In genomic region chr10:80292251-80293146, GRCm38 (mm10) we compare ENCODE assay signal across 8 mouse cellular contexts. TPM values are rescaled to one million over a fixed set of nuclear protein-coding genes. Genes with fewer than 3 reads are reported as not detected.
DNase-seq lines count a peak whose midpoint lies in the region; ATAC-seq lines count a peak whose summit lies in the region.

Rps15 (plus strand) TSS chr10:80292453.

- peak; percentile 95 for DNase-seq in adipocyte (ENCODE audit: low spot score)
- peak; percentile 98 for DNase-seq in embryo, embryonic 10 days (ENCODE audit: low spot score)
- peak; percentile 95 for DNase-seq in gastrocnemius, postnatal 10 days
- DNase-seq in induced T-regulatory cell, adult 2 months (ENCODE audit: low read depth), result peak; percentile 98
- peak; percentile 70 to 93 for DNase-seq in left cerebral cortex, adult 9 months (ENCODE audit: low spot score in 2 of 2)
- DNase-seq in right cerebral cortex, postnatal 14 days, result peak; percentile 96
- DNase-seq in urinary bladder, postnatal 36 days (ENCODE audit: low spot score in 2 of 2), result peak; percentile 86 to 95

- ATAC-seq in megakaryocyte progenitor cell, adult 5-6 weeks (replicated peaks; ENCODE audit: poor library complexity), result peak; percentile 83

RNA-seq across cellular contexts. Expression of gene Rps15, which starts in this region (rescaled TPM):
- 100 to 1,000 TPM; 952 to 954 TPM for total RNA-seq in gastrocnemius, postnatal 10 days (2021)
- total RNA-seq in megakaryocyte progenitor cell, adult 5-6 weeks (2015), result 2,196 and 2,314 TPM in 2 replicates
- 2,623 and 2,987 TPM in 2 replicates for total RNA-seq in megakaryocyte progenitor cell, adult 5-6 weeks (2017)

Comparison
In these comparisons a context has a peak if more than half of its experiments do, and no peak if none do; other contexts are left out.
1. Peak in every context shown above with its lines: DNase-seq and ATAC-seq.